Mouse (Mus musculus): ENCODE data around the gene Fbxl13.

GRCm38 (mm10) chr5:21599961-21600360, 45.5 kb downstream of the Fbxl13 start:
- no peak for TF ChIP-seq USF1 (IDR thresholded peaks at IDR 0.05; ENCODE audit: low read depth)
- TF ChIP-seq POLR2A (IDR thresholded peaks at IDR 0.05; ENCODE audit: insufficient read length, low read depth), result no peak
- TF ChIP-seq E2F4 (IDR thresholded peaks at IDR 0.05; ENCODE audit: insufficient read depth), result no peak

Measured in myocyte (in vitro differentiated cells).